ENCODE assay signal across 12 mouse cellular contexts in the genomic region with DNA sequence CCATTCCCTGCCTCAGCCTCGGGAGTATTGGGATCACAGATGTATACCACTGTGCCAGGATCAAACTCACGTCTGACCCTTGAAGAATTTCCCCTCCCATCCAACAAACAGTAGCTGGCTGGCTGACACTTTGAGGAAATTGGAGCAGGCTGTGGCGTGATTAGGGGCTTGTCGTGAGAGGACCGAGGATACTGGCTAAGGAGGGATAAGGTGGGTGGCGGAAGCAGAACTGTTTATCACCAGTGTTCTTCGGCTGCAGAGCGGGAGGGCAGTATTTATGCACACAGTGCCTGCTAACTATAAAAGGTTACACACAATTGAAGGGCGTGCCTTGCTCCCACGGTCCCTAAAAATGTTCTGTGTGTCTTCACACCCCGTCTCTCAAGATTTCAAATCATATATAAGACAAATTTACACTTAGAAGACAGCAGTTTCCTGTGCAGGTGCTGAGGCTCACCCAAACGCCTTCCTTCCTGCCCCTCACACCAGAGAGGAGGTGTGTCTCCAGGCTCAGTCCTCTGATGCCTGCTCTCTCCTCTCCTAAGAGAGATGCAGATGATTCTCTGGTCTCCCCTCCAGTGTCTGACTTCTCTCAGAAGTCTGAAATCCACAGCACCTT. TPM values are rescaled to one million over a fixed set of nuclear protein-coding genes. Genes with fewer than 3 reads are reported as not detected.
DNase-seq lines count a peak whose midpoint lies in the region; ATAC-seq and TF ChIP-seq lines count a peak whose summit lies in the region.
"Had no signal": no experiment of that assay in that cellular context is flagged by ENCODE, and none has a peak within 500 bp of the region (broad histone marks: within the 10 kb centered on the region; RNA-seq: fewer than 3 reads in every experiment).

No protein-coding gene starts in this region.

- peak overlapping the region; percentile 43; the same call in 1 of the 2 replicates for H3K27ac ChIP-seq in gastrocnemius, adult 2 months
- H3K27ac ChIP-seq: embryonic facial prominence, embryonic 15.5 days; midbrain, embryonic 12.5 days had no signal

- DNase-seq in gastrocnemius, adult 2 months = no peak
- DNase-seq in gastrocnemius, postnatal 14 days = no peak
- peak; percentile 30 to 41 for DNase-seq in spleen, postnatal 36 days (ENCODE audit: low spot score in 2 of 2)
- no peak for DNase-seq in spleen, postnatal 4 days (ENCODE audit: low spot score in 2 of 2)
- DNase-seq in lung, postnatal 25 days (ENCODE audit: low spot score) = peak; percentile 32
- DNase-seq in ovary, adult 18-20 months (ENCODE audit: low spot score) = no peak
- DNase-seq in ovary, postnatal 36 days (ENCODE audit: low spot score) = no peak
- DNase-seq: cerebellum, adult 11 months had no signal

- H3K4me3 ChIP-seq in gastrocnemius, adult 2 months = peak overlapping the region; percentile 39
- H3K4me3 ChIP-seq: embryonic facial prominence, embryonic 15.5 days; midbrain, embryonic 12.5 days had no signal

- ATAC-seq in erythroid progenitor cell, adult 5-6 weeks (replicated peaks; ENCODE audit: low FRiP score, poor library complexity, severe bottlenecking) = no peak

- intact Hi-C loops in gastrocnemius, adult 2 months (cut with DNase I) = no loop called here
- intact Hi-C loops in gastrocnemius, postnatal 14 days (cut with DNase I; ENCODE audit: low total_unique reads) = no loop called here

- no peak for TF ChIP-seq CTCF in gastrocnemius, adult 2 months (IDR thresholded peaks at IDR 0.05)

RNA-seq across cellular contexts. Expression of gene Alox12e, which starts 24.5 kb away (rescaled TPM):
- total RNA-seq in gastrocnemius, adult 2 months (2021) = not detected
- total RNA-seq in gastrocnemius, postnatal 14 days (2021) = under 1 TPM in 1 of 2 experiments, not detected in 1; 0.09 TPM
- 0.42 TPM in 1 of 2 replicates, not detected in the other for total RNA-seq in erythroid progenitor cell, adult 5-6 weeks (2015; ENCODE audit: low replicate concordance)
- not detected in 2 replicates for total RNA-seq in erythroid progenitor cell, adult 5-6 weeks (2017; ENCODE audit: low replicate concordance)
- total RNA-seq: layer of hippocampus, adult 18-20 months had no signal

RNA-seq across cellular contexts. Expression of gene Alox12, which starts 42.8 kb away (rescaled TPM):
- total RNA-seq in gastrocnemius, adult 2 months (2021) = 1 to 10 TPM; 1.0 to 1.8 TPM
- 1 to 10 TPM in 1 of 2 experiments, under 1 TPM in 1; 1.00 to 1.2 TPM for total RNA-seq in gastrocnemius, postnatal 14 days (2021)
- total RNA-seq in erythroid progenitor cell, adult 5-6 weeks (2015; ENCODE audit: low replicate concordance) = 1.7 TPM in 1 of 2 replicates, not detected in the other
- total RNA-seq in erythroid progenitor cell, adult 5-6 weeks (2017; ENCODE audit: low replicate concordance) = 1.0 TPM in 1 of 2 replicates, not detected in the other

RNA-seq across cellular contexts. Expression of gene Alox15, which starts 53.9 kb away (rescaled TPM):
- under 1 TPM in 1 of 2 experiments, not detected in 1; 0.17 TPM for total RNA-seq in gastrocnemius, adult 2 months (2021)
- not detected for total RNA-seq in gastrocnemius, postnatal 14 days (2021)
- 5.4 and 17.6 TPM in 2 replicates for total RNA-seq in erythroid progenitor cell, adult 5-6 weeks (2015; ENCODE audit: low replicate concordance)
- 3.6 and 5.7 TPM in 2 replicates for total RNA-seq in erythroid progenitor cell, adult 5-6 weeks (2017; ENCODE audit: low replicate concordance)

RNA-seq across cellular contexts. Expression of gene Rnasek, which starts 58.3 kb away (rescaled TPM):
- 100 to 1,000 TPM; 109 to 117 TPM for total RNA-seq in gastrocnemius, adult 2 months (2021)
- total RNA-seq in gastrocnemius, postnatal 14 days (2021) = 10 to 100 TPM; 96.0 to 96.9 TPM
- total RNA-seq in erythroid progenitor cell, adult 5-6 weeks (2015; ENCODE audit: low replicate concordance) = 167 and 191 TPM in 2 replicates
- 21.3 and 24.1 TPM in 2 replicates for total RNA-seq in erythroid progenitor cell, adult 5-6 weeks (2017; ENCODE audit: low replicate concordance)

RNA-seq across cellular contexts. Expression of gene Gm21988, which starts 58.3 kb away (rescaled TPM):
- total RNA-seq in gastrocnemius, adult 2 months (2021) = 1 to 10 TPM; 3.7 to 4.4 TPM
- 1 to 10 TPM; 2.6 to 2.7 TPM for total RNA-seq in gastrocnemius, postnatal 14 days (2021)
- not detected in 2 replicates for total RNA-seq in erythroid progenitor cell, adult 5-6 weeks (2015; ENCODE audit: low replicate concordance)
- 4.1 TPM in 1 of 2 replicates, not detected in the other for total RNA-seq in erythroid progenitor cell, adult 5-6 weeks (2017; ENCODE audit: low replicate concordance)

Comparison
In these comparisons a context has a peak if more than half of its experiments do, and no peak if none do; other contexts are left out.
1. DNase-seq: peak in spleen, postnatal 36 days (2 of 2) and lung, postnatal 25 days (single experiment); none in gastrocnemius, adult 2 months (single experiment), gastrocnemius, postnatal 14 days (single experiment), spleen, postnatal 4 days (0 of 2), ovary, adult 18-20 months (single experiment) and ovary, postnatal 36 days (single experiment).